Mouse (Mus musculus) MEL (cell line): ENCODE measurements around the gene AU021092.

ENCODE experiments used
- BHLHE40 ChIP-seq: IDR thresholded peaks from 2 replicates; pipeline ENCODE4 v1.6.1; 2012; ENCODE audit warnings: low read depth, mild to moderate bottlenecking, inconsistent platforms, low read length, improper control_type of control experiment, borderline replicate concordance
- CTCF ChIP-seq, 3 experiments: IDR thresholded peaks in 2 of 3; conservative IDR thresholded peaks in 1 of 3; 2 replicates each; pipeline ENCODE4 v1.5.1; 2011 to 2012; ENCODE audit warnings: low read length in 3 of 3, low read depth in 2 of 3, mild to moderate bottlenecking in 2 of 3, improper control_type of control experiment in 1 of 3, inconsistent platforms in 1 of 3, mixed read lengths in 1 of 3, moderate library complexity in 1 of 3; ENCODE audit not compliant: control insufficient read depth in 1 of 3, insufficient read depth in 1 of 3, poor library complexity in 1 of 3, severe bottlenecking in 1 of 3
- EP300 ChIP-seq, 2 experiments: IDR thresholded peaks; 2 replicates each; pipeline ENCODE4 v1.6.1; 2011; ENCODE audit warnings: improper control_type of control experiment in 2 of 2, low read length in 2 of 2, low read depth in 1 of 2, mild to moderate bottlenecking in 1 of 2
- POLR2A ChIP-seq, 2 experiments: IDR thresholded peaks; 2 replicates each; pipeline ENCODE4 v1.6.1; 2011 to 2012; ENCODE audit warnings: low read length in 2 of 2, mild to moderate bottlenecking in 2 of 2, control low read depth in 1 of 2, improper control_type of control experiment in 1 of 2, low read depth in 1 of 2, moderate library complexity in 1 of 2; ENCODE audit not compliant: control insufficient read depth in 1 of 2, insufficient read depth in 1 of 2, poor library complexity in 1 of 2
- POLR2AphosphoS5 ChIP-seq: IDR thresholded peaks from 2 replicates; pipeline ENCODE4 v1.6.1; 2012; ENCODE audit warnings: low read depth, borderline replicate concordance, mild to moderate bottlenecking, inconsistent platforms, low read length, moderate library complexity, mixed read lengths
- ZNF384 ChIP-seq: IDR thresholded peaks from 2 replicates; pipeline ENCODE4 v1.6.1; 2012; ENCODE audit warnings: low read depth, mild to moderate bottlenecking, inconsistent platforms, low read length, improper control_type of control experiment

GRCm38 (mm10) chr16:5252260-5252659 is 30.2 kb upstream of the AU021092 start:
- TF ChIP-seq CTCF (IDR thresholded peaks at IDR 0.05 in 2 of 3, conservative IDR thresholded peaks at IDR 0.05 in 1 of 3; ENCODE audit: control insufficient read depth in 1 of 3, insufficient read depth in 1 of 3, low read depth in 2 of 3, low read length in 3 of 3, poor library complexity in 1 of 3, severe bottlenecking in 1 of 3) (no peak), POLR2A (IDR thresholded peaks at IDR 0.05; ENCODE audit: control insufficient read depth in 1 of 2, insufficient read depth in 1 of 2, low read depth in 1 of 2, low read length in 2 of 2, poor library complexity in 1 of 2) (no peak), ZNF384 (no peak), EP300 (IDR thresholded peaks at IDR 0.05; ENCODE audit: low read depth in 1 of 2, low read length in 2 of 2) (no peak), POLR2AphosphoS5 (no peak), BHLHE40 (no peak)
